ENCODE assay signal across 8 mouse cellular contexts in genomic region chrX:8892343-8893155, GRCm38 (mm10). TPM values are rescaled to one million over a fixed set of nuclear protein-coding genes. Genes with fewer than 3 reads are reported as not detected.
DNase-seq lines count a peak whose midpoint lies in the region; ATAC-seq and TF ChIP-seq lines count a peak whose summit lies in the region.

TSS of gene B630019K06Rik (plus strand) at chrX:8892382.

- no peaks in the 10 kb centered on the region for H3K27me3 ChIP-seq in forebrain, embryonic 10.5 days (ENCODE audit: poor library complexity, severe bottlenecking)
- H3K27me3 ChIP-seq in heart, embryonic 13.5 days (replicated peaks) = peaks cover 17% of the 10 kb centered on the region
- no peaks in the 10 kb centered on the region for H3K27me3 ChIP-seq in kidney, embryonic 16.5 days (ENCODE audit: insufficient read depth, low read length)
- no peaks in the 10 kb centered on the region for H3K27me3 ChIP-seq in liver, adult 2 months (ENCODE audit: control insufficient read depth, insufficient read depth, low read length)
- H3K27me3 ChIP-seq in splenic B cell, adult 2 months (ENCODE audit: control insufficient read depth, insufficient read depth, low read length, poor library complexity, severe bottlenecking) = no peaks in the 10 kb centered on the region

- no peaks in the 10 kb centered on the region for H3K4me1 ChIP-seq in forebrain, embryonic 10.5 days
- no peaks in the 10 kb centered on the region for H3K4me1 ChIP-seq in heart, embryonic 13.5 days
- H3K4me1 ChIP-seq in kidney, embryonic 16.5 days (ENCODE audit: insufficient read depth, low read length) = no peaks in the 10 kb centered on the region
- H3K4me1 ChIP-seq in liver, adult 2 months (ENCODE audit: control insufficient read depth, insufficient read depth, low read length) = no peaks in the 10 kb centered on the region

- no peaks in the 10 kb centered on the region for H3K79me2 ChIP-seq in liver, adult 2 months (ENCODE audit: control insufficient read depth, insufficient read depth, low read length)

- WGBS in forebrain, embryonic 10.5 days = 16% methylated on average over 88 of the region's 95 CpGs
- WGBS in heart, embryonic 13.5 days = 6% methylated on average over 62 of the region's 95 CpGs
- 21% methylated on average over 90 of the region's 95 CpGs for WGBS in kidney, embryonic 16.5 days
- 2% methylated on average over 62 of the region's 95 CpGs for WGBS in liver, adult 2 months

- 0 out of 2 replicates have a peak, but pooled peaks have one; percentile 47 for TF ChIP-seq POLR2A in liver, adult 2 months (IDR thresholded peaks at IDR 0.05; ENCODE audit: extremely low read depth, insufficient read depth, low read length)

- TF ChIP-seq CTCF in liver, adult 2 months (IDR thresholded peaks at IDR 0.05; ENCODE audit: low read depth, low read length) = no peak

- peak; percentile 73; the same call in 1 of the 2 replicates for ATAC-seq in heart, embryonic 13.5 days (ENCODE audit: extremely low read depth, insufficient number of reproducible peaks, low FRiP score, low TSS enrichment)
- ATAC-seq in kidney, embryonic 16.5 days (ENCODE audit: low FRiP score, low TSS enrichment) = peak; percentile 95
- ATAC-seq in monocyte, adult 5-6 weeks (replicated peaks; ENCODE audit: insufficient number of reproducible peaks, low FRiP score, low TSS enrichment, poor library complexity, severe bottlenecking) = 0 out of 2 replicates have a peak, but pooled peaks have one; percentile 47

- peak within 1 kb of the TSS; percentile 86 for H3K9ac ChIP-seq in heart, embryonic 13.5 days
- H3K9ac ChIP-seq in kidney, embryonic 16.5 days (replicated peaks; ENCODE audit: low read length) = peak within 1 kb of the TSS; percentile 80
- H3K9ac ChIP-seq in liver, adult 2 months (ENCODE audit: low read depth, low read length) = peak within 1 kb of the TSS; percentile 87

- peak within 1 kb of the TSS; percentile 87 for H3K27ac ChIP-seq in forebrain, embryonic 10.5 days
- H3K27ac ChIP-seq in heart, embryonic 13.5 days (replicated peaks) = peak within 1 kb of the TSS; percentile 80
- peak within 1 kb of the TSS; percentile 80 for H3K27ac ChIP-seq in kidney, embryonic 16.5 days (ENCODE audit: low read length)
- peak within 1 kb of the TSS; percentile 5; the same call in 1 of the 2 replicates for H3K27ac ChIP-seq in liver, adult 2 months (replicated peaks; ENCODE audit: insufficient read depth, low read depth, low read length)

- peaks cover 9% of the 10 kb centered on the region; the same call in 1 of the 2 replicates for H3K9me3 ChIP-seq in forebrain, embryonic 10.5 days
- no peaks in the 10 kb centered on the region for H3K9me3 ChIP-seq in heart, embryonic 13.5 days
- no peaks in the 10 kb centered on the region for H3K9me3 ChIP-seq in kidney, embryonic 16.5 days (ENCODE audit: low read length)

- peak within 1 kb of the TSS; percentile 78 for H3K4me2 ChIP-seq in heart, embryonic 13.5 days
- H3K4me2 ChIP-seq in kidney, embryonic 16.5 days (replicated peaks; ENCODE audit: low read depth, low read length) = peak within 1 kb of the TSS; percentile 66

- H3K4me3 ChIP-seq in forebrain, embryonic 10.5 days = peak within 1 kb of the TSS; percentile 59
- H3K4me3 ChIP-seq in heart, embryonic 13.5 days = peak within 1 kb of the TSS; percentile 66
- H3K4me3 ChIP-seq in kidney, embryonic 16.5 days (ENCODE audit: low read length) = peak within 1 kb of the TSS; percentile 60
- H3K4me3 ChIP-seq in liver, adult 2 months (ENCODE audit: insufficient read depth, low read depth, low read length) = peak within 1 kb of the TSS; percentile 53

- peak; percentile 85 for DNase-seq in 3134 (ENCODE audit: extremely low read depth, insufficient read length, low spot score)
- peak; percentile 32 to 50 for DNase-seq in adrenal gland, postnatal 4 days (ENCODE audit: low spot score in 2 of 2)
- DNase-seq in forebrain, embryonic 10.5 days (ENCODE audit: extremely low spot score, low spot score) = peak; percentile 33
- peak; percentile 36 for DNase-seq in liver, adult 2 months (ENCODE audit: extremely low read depth, low read depth, low spot score)
- peak; percentile 34 for DNase-seq in splenic B cell, adult 2 months (ENCODE audit: low read depth, low spot score)

- H3K36me3 ChIP-seq in forebrain, embryonic 10.5 days (replicated peaks) = no peaks in the 10 kb centered on the region; the same call in 1 of the 2 replicates
- no peaks in the 10 kb centered on the region for H3K36me3 ChIP-seq in heart, embryonic 13.5 days
- no peaks in the 10 kb centered on the region for H3K36me3 ChIP-seq in kidney, embryonic 16.5 days (ENCODE audit: insufficient read depth, low read length)
- H3K36me3 ChIP-seq in liver, adult 2 months (ENCODE audit: control insufficient read depth, insufficient read depth, low read length) = peaks cover 3% of the 10 kb centered on the region; the same call in 1 of the 2 replicates
- no peaks in the 10 kb centered on the region for H3K36me3 ChIP-seq in splenic B cell, adult 2 months (ENCODE audit: control insufficient read depth, insufficient read depth, low read length, poor library complexity, severe bottlenecking)

RNA-seq across cellular contexts. Expression of gene B630019K06Rik, which starts in this region (rescaled TPM):
- 10 to 100 TPM; 12.7 to 15.0 TPM for total RNA-seq in adrenal gland, postnatal 4 days (2021)
- polyA plus RNA-seq in forebrain, embryonic 10.5 days (2016; fragmentation: Nextera tagmentation; extraction: Ambion mirVana) = 2.2 and 2.4 TPM in 2 replicates
- 1.5 and 2.0 TPM in 2 replicates for polyA plus RNA-seq in heart, embryonic 13.5 days (2015; fragmentation: Nextera tagmentation; extraction: Ambion mirVana)
- polyA plus RNA-seq in kidney, embryonic 16.5 days (2015; fragmentation: Nextera tagmentation; extraction: Ambion mirVana) = 2.6 and 2.7 TPM in 2 replicates
- 0.18 and 0.47 TPM in 2 replicates for total RNA-seq in liver, adult 2 months (2014; rRNA removed)
- 0.21 and 0.60 TPM in 2 replicates for polyA plus RNA-seq in liver, adult 2 months (2012; rRNA removed)
- total RNA-seq in monocyte, adult 5-6 weeks (2017) = 0.48 to 1.2 TPM (median 0.49 TPM) in 3 replicates

Comparison
In these comparisons a context has a peak if more than half of its experiments do, and no peak if none do; other contexts are left out.
1. Peak in every context shown above with its lines: DNase-seq, ATAC-seq, H3K4me3 ChIP-seq and H3K27ac ChIP-seq.
2. Peak in DNase-seq, H3K4me3 ChIP-seq, H3K27ac ChIP-seq and H3K9ac ChIP-seq in liver, adult 2 months; RNA of the gene not detected or under 1 TPM.
3. DNase-seq: peak in every context shown above with its lines; median percentile 85 in 3134; 41 in adrenal gland, postnatal 4 days; 36 in liver, adult 2 months; 34 in splenic B cell, adult 2 months; 33 in forebrain, embryonic 10.5 days.
4. H3K27ac ChIP-seq: peak in every context shown above with its lines; median percentile 87 in forebrain, embryonic 10.5 days; 80 in heart, embryonic 13.5 days; 80 in kidney, embryonic 16.5 days; 5 in liver, adult 2 months.